8 mouse cellular contexts compared by ENCODE assay signal in the genomic region with DNA sequence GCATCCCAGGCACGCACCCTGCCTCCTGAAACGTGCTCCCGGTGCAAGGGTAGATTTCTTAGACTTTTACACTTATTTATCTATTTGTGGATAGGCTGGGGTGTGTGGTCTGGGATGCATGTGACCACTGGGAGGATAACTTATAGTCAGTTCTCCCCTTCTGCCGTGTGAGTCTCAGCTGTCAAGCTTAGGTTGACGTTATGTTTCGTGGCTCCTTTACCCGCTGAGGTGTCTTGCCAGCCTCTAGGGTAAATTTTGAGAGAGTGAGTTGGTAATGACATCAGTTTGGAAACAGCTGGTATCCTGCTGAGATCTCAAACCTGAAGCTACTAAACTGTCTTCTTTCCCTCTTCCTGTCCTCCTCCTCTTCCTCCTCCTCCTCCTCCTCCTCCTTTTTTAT. TPM values are rescaled to one million over a fixed set of nuclear protein-coding genes. Genes with fewer than 3 reads are reported as not detected.
A peak's percentile ranks its signal among the peaks of the same experiment; 100 is the strongest.
DNase-seq lines count a peak whose midpoint lies in the region; ATAC-seq and TF ChIP-seq lines count a peak whose summit lies in the region.

No protein-coding gene starts in this region.

- TF ChIP-seq POLR2A in brain, embryonic 14.5 days (IDR thresholded peaks at IDR 0.05; ENCODE audit: borderline replicate concordance, extremely low read depth, insufficient read depth, insufficient read length, poor library complexity, severe bottlenecking), result no peak

- H3K4me2 ChIP-seq in kidney, postnatal 0 days (ENCODE audit: low read length), result peak overlapping the region; percentile 55
- peak overlapping the region; percentile 59 for H3K4me2 ChIP-seq in hindbrain, postnatal 0 days (ENCODE audit: low read depth, low read length)
- H3K4me2 ChIP-seq in midbrain, embryonic 16.5 days (ENCODE audit: low read length), result peak overlapping the region; percentile 52

- peak; percentile 43 for DNase-seq in kidney, postnatal 0 days (ENCODE audit: low spot score)
- no peak for DNase-seq in kidney, postnatal 25 days
- peak; percentile 33 for DNase-seq in brain, embryonic 14.5 days (ENCODE audit: low read depth)
- no peak for DNase-seq in hindbrain, postnatal 0 days (ENCODE audit: low spot score)
- no peak for DNase-seq in left cerebral cortex, postnatal 36 days (ENCODE audit: low spot score in 2 of 2)
- no peak for DNase-seq in cerebellum, adult 11 months
- DNase-seq in testis, postnatal 10 days (ENCODE audit: low spot score), result no peak

- H3K27me3 ChIP-seq in kidney, postnatal 0 days (ENCODE audit: insufficient read depth, low read length), result no peaks in the 10 kb centered on the region
- H3K27me3 ChIP-seq in hindbrain, postnatal 0 days (ENCODE audit: insufficient read depth, low read length), result no peaks in the 10 kb centered on the region
- H3K27me3 ChIP-seq in midbrain, embryonic 16.5 days (ENCODE audit: control insufficient read depth, insufficient read depth, low read depth, low read length), result no peaks in the 10 kb centered on the region

- H3K9ac ChIP-seq in kidney, postnatal 0 days (ENCODE audit: low read depth, low read length), result peak overlapping the region; percentile 51; the same call in 1 of the 2 replicates
- H3K9ac ChIP-seq in hindbrain, postnatal 0 days (replicated peaks; ENCODE audit: low read length), result no peak overlapping the region; the same call in 1 of the 2 replicates
- peak overlapping the region; percentile 43; the same call in 1 of the 2 replicates for H3K9ac ChIP-seq in midbrain, embryonic 16.5 days (ENCODE audit: low read depth, low read length)

- H3K36me3 ChIP-seq in kidney, postnatal 0 days (ENCODE audit: insufficient read depth, low read length), result 0 out of 2 replicates have a peak, but pooled peaks cover 6% of the 10 kb centered on the region
- no peaks in the 10 kb centered on the region for H3K36me3 ChIP-seq in hindbrain, postnatal 0 days (ENCODE audit: insufficient read depth, low read length)
- no peaks in the 10 kb centered on the region for H3K36me3 ChIP-seq in midbrain, embryonic 16.5 days (ENCODE audit: control insufficient read depth, insufficient read depth, low read length)

- no peaks in the 10 kb centered on the region for H3K9me3 ChIP-seq in kidney, postnatal 0 days (replicated peaks; ENCODE audit: low read length)
- H3K9me3 ChIP-seq in hindbrain, postnatal 0 days (ENCODE audit: low read length), result no peaks in the 10 kb centered on the region
- H3K9me3 ChIP-seq in midbrain, embryonic 16.5 days (replicated peaks; ENCODE audit: control insufficient read depth, low read length, poor library complexity, severe bottlenecking), result no peaks in the 10 kb centered on the region

- no peak for TF ChIP-seq CTCF in kidney, postnatal 0 days (IDR thresholded peaks at IDR 0.05; ENCODE audit: low read depth)
- TF ChIP-seq CTCF in brain, embryonic 14.5 days (IDR thresholded peaks at IDR 0.05; ENCODE audit: borderline replicate concordance, extremely low read depth, insufficient read depth, insufficient read length), result no peak
- TF ChIP-seq CTCF in hindbrain, postnatal 0 days (IDR thresholded peaks at IDR 0.05; ENCODE audit: low read depth), result no peak

- no peak for ATAC-seq in kidney, postnatal 0 days (replicated peaks; ENCODE audit: low FRiP score, low read depth)
- ATAC-seq in hindbrain, postnatal 0 days, result no peak
- no peak for ATAC-seq in midbrain, embryonic 16.5 days

- peak overlapping the region; percentile 85 for H3K27ac ChIP-seq in kidney, postnatal 0 days
- peak overlapping the region; percentile 62; the same call in 1 of the 2 replicates for H3K27ac ChIP-seq in hindbrain, postnatal 0 days
- 0 out of 2 replicates have a peak overlapping the region, but pooled peaks have one; percentile 26 for H3K27ac ChIP-seq in midbrain, embryonic 16.5 days (ENCODE audit: low read length)

- peak overlapping the region; percentile 35 for H3K4me3 ChIP-seq in kidney, postnatal 0 days (replicated peaks; ENCODE audit: low read depth, low read length)
- peak overlapping the region; percentile 30 for H3K4me3 ChIP-seq in hindbrain, postnatal 0 days (ENCODE audit: low read length)
- peak overlapping the region; percentile 32 for H3K4me3 ChIP-seq in midbrain, embryonic 16.5 days (ENCODE audit: low read depth, low read length)

- H3K4me1 ChIP-seq in kidney, postnatal 0 days (replicated peaks; ENCODE audit: insufficient read depth, low read length), result peaks cover 4% of the 10 kb centered on the region; the same call in 1 of the 2 replicates
- 0 out of 2 replicates have a peak, but pooled peaks cover 11% of the 10 kb centered on the region for H3K4me1 ChIP-seq in hindbrain, postnatal 0 days (ENCODE audit: insufficient read depth, low read length)
- H3K4me1 ChIP-seq in midbrain, embryonic 16.5 days (ENCODE audit: control insufficient read depth, insufficient read depth, low read length), result peaks cover 12% of the 10 kb centered on the region

- WGBS in kidney, postnatal 0 days, result 18% methylated on average over 7 of the region's 7 CpGs
- WGBS in hindbrain, postnatal 0 days, result 24% methylated on average over 7 of the region's 7 CpGs
- 27% methylated on average over 7 of the region's 7 CpGs for WGBS in midbrain, embryonic 16.5 days

- intact Hi-C loops in left cerebral cortex, postnatal 36 days (cut with DNase I), result no loop called here

RNA-seq across cellular contexts. Expression of a gene that starts 3.6 kb away (rescaled TPM):
- polyA plus RNA-seq in kidney, postnatal 0 days (2015; fragmentation: Nextera tagmentation; extraction: Ambion mirVana), result 0.31 and 0.39 TPM in 2 replicates
- polyA plus RNA-seq in brain, embryonic 14.5 days (2012; rRNA removed), result 0.04 and 0.20 TPM in 2 replicates
- not detected in 2 replicates for total RNA-seq in hindbrain, postnatal 0 days (2014; rRNA removed)
- polyA plus RNA-seq in hindbrain, postnatal 0 days (2015; fragmentation: Nextera tagmentation; extraction: Ambion mirVana), result not detected in 2 replicates
- not detected in 2 replicates for polyA plus RNA-seq in midbrain, embryonic 16.5 days (2015; fragmentation: Nextera tagmentation; extraction: Ambion mirVana)
- total RNA-seq in left cerebral cortex, postnatal 36 days (2021), result not detected

RNA-seq across cellular contexts. Expression of a gene that starts 17.4 kb away (rescaled TPM):
- 56.1 and 57.8 TPM in 2 replicates for polyA plus RNA-seq in kidney, postnatal 0 days (2015; fragmentation: Nextera tagmentation; extraction: Ambion mirVana)
- polyA plus RNA-seq in brain, embryonic 14.5 days (2012; rRNA removed), result 40.9 and 65.0 TPM in 2 replicates
- total RNA-seq in hindbrain, postnatal 0 days (2014; rRNA removed), result 23.2 and 30.5 TPM in 2 replicates
- polyA plus RNA-seq in hindbrain, postnatal 0 days (2015; fragmentation: Nextera tagmentation; extraction: Ambion mirVana), result 45.0 and 47.4 TPM in 2 replicates
- polyA plus RNA-seq in midbrain, embryonic 16.5 days (2015; fragmentation: Nextera tagmentation; extraction: Ambion mirVana), result 67.7 and 68.5 TPM in 2 replicates
- total RNA-seq in left cerebral cortex, postnatal 36 days (2021), result 100 to 1,000 TPM in 1 of 2 experiments, 10 to 100 TPM in 1; 75.6 to 103 TPM

RNA-seq across cellular contexts. Expression of a gene that starts 18.9 kb away (rescaled TPM):
- polyA plus RNA-seq in kidney, postnatal 0 days (2015; fragmentation: Nextera tagmentation; extraction: Ambion mirVana), result 237 and 246 TPM in 2 replicates
- 224 and 257 TPM in 2 replicates for polyA plus RNA-seq in brain, embryonic 14.5 days (2012; rRNA removed)
- total RNA-seq in hindbrain, postnatal 0 days (2014; rRNA removed), result 111 and 123 TPM in 2 replicates
- 331 and 338 TPM in 2 replicates for polyA plus RNA-seq in hindbrain, postnatal 0 days (2015; fragmentation: Nextera tagmentation; extraction: Ambion mirVana)
- 288 and 310 TPM in 2 replicates for polyA plus RNA-seq in midbrain, embryonic 16.5 days (2015; fragmentation: Nextera tagmentation; extraction: Ambion mirVana)
- 100 to 1,000 TPM; 245 to 260 TPM for total RNA-seq in left cerebral cortex, postnatal 36 days (2021)

RNA-seq across cellular contexts. Expression of a gene that starts 19.0 kb away (rescaled TPM):
- 55.7 and 55.8 TPM in 2 replicates for polyA plus RNA-seq in kidney, postnatal 0 days (2015; fragmentation: Nextera tagmentation; extraction: Ambion mirVana)
- polyA plus RNA-seq in brain, embryonic 14.5 days (2012; rRNA removed), result 86.4 and 106 TPM in 2 replicates
- 85.1 and 100 TPM in 2 replicates for total RNA-seq in hindbrain, postnatal 0 days (2014; rRNA removed)
- 81.8 and 82.8 TPM in 2 replicates for polyA plus RNA-seq in hindbrain, postnatal 0 days (2015; fragmentation: Nextera tagmentation; extraction: Ambion mirVana)
- 61.8 and 67.9 TPM in 2 replicates for polyA plus RNA-seq in midbrain, embryonic 16.5 days (2015; fragmentation: Nextera tagmentation; extraction: Ambion mirVana)
- total RNA-seq in left cerebral cortex, postnatal 36 days (2021), result 10 to 100 TPM; 70.2 to 78.3 TPM

RNA-seq across cellular contexts. Expression of a gene that starts 39.0 kb away (rescaled TPM):
- 344 and 363 TPM in 2 replicates for polyA plus RNA-seq in kidney, postnatal 0 days (2015; fragmentation: Nextera tagmentation; extraction: Ambion mirVana)
- polyA plus RNA-seq in brain, embryonic 14.5 days (2012; rRNA removed), result 181 and 258 TPM in 2 replicates
- total RNA-seq in hindbrain, postnatal 0 days (2014; rRNA removed), result 78.3 and 95.8 TPM in 2 replicates
- 316 and 319 TPM in 2 replicates for polyA plus RNA-seq in hindbrain, postnatal 0 days (2015; fragmentation: Nextera tagmentation; extraction: Ambion mirVana)
- 302 and 321 TPM in 2 replicates for polyA plus RNA-seq in midbrain, embryonic 16.5 days (2015; fragmentation: Nextera tagmentation; extraction: Ambion mirVana)
- 10 to 100 TPM; 74.3 to 83.3 TPM for total RNA-seq in left cerebral cortex, postnatal 36 days (2021)

Comparison
In these comparisons a context has a peak if more than half of its experiments do, and no peak if none do; other contexts are left out.
1. DNase-seq: peak in kidney, postnatal 0 days (single experiment) and brain, embryonic 14.5 days (single experiment); none in kidney, postnatal 25 days (0 of 2), hindbrain, postnatal 0 days (single experiment), left cerebral cortex, postnatal 36 days (0 of 2), cerebellum, adult 11 months (single experiment) and testis, postnatal 10 days (single experiment).
2. H3K27ac ChIP-seq: peak in every context shown above with its lines; median percentile 85 in kidney, postnatal 0 days; 62 in hindbrain, postnatal 0 days; 26 in midbrain, embryonic 16.5 days.
3. Peak in every context shown above with its lines, with median percentiles within 50 percentile points of each other: H3K4me2 ChIP-seq and H3K4me3 ChIP-seq.